Mouse (Mus musculus) T-helper 2 cell (primary cell): ENCODE measurements at regions not wholly inside any gene's neighbourhood (a gene's known extent, or its start where the extent isn't known, plus 50 kb on each side); places are given as distances from the start of the nearest gene placed in this dataset.

Experiments
- in situ Hi-C: fragments of 300-600 bp; cut with MboI, MseI; formaldehyde crosslinking; loops from one replicate; pipeline ENCODE4 v1.15.1; 2025; ENCODE audit warnings: high pct_unique_total_duplicates

DNA sequence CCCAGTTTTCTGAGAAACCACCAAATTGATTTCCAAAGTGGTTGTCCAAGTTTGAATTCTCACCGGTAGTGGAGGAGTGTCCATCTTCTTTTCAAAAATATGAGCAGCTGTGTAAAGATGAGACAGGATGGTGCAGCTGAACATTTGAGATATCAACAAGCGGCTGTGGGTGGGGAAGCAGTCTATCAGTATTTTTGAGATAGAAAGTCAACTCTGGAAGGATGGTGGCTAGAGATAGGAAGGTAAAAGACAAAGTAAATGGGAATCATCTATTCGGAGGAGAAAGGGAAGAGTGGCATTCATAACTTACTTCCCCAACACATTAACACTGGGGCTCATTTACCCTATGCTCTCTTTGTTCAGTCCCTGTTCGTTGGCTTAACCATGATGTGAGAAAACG lies 146.9 kb upstream of the Gmnc start:
- in situ Hi-C loops, result no loop called here

DNA sequence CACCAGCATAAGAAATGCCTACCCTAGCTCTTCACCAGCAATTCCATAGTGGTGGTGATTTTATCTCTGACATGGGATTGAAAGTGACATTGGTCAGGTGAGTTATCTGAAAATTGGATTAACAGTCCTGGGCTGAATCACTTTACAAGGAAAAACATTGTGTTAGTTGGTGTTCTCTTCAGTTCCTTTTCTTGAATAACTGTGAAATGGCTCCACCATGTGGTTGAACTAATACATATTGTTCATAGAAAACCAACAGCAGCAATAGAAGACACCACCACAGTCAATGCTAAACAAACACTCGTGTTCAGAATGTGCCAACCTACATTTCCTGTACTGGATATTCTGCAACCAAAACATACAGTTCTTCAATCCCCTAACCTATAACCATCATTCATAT lies 147.5 kb upstream of the Gmnc start:
- in situ Hi-C loops, result no loop called here

DNA sequence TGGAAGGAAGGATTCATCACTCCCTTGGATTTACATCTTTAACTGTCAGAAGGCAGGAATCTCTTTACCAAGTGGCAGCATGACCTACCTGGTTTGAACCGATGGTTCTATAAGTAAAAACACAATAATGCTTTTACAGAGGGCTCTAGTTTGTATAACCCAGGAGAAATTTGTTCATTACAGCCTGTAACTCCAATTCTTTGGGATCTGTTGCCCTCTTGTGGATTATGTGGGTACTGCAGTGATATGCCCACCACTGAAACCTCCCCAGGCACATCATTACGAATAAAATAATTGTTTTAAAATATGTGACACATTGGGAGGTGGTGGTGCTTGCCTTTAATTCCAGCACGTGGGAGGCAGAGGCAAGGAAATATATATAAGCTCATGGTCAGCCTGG lies 148.6 kb upstream of the Gmnc start:
- in situ Hi-C loops, result loop anchor here (5.0 kb wide), 1 partner anchor 908 kb away; no protein-coding TSS in a partner anchor

DNA sequence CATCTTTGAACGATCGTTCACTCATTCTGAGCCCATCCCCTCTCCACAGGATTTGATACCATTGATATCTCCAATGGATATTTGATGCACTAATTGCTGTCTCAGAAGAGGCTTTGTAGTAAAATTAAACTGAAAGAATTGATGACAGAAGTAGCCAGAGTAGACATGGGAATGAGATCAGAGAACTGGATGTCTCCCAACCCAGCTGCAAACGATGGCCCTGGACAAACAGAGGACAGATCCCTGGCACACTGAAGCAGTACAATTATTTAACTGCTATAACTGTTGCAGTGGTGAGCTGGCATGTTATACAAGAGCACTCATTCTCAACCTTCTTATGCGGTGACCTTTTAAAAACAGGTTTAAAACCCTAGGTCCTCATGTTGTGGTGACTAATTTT lies 151.5 kb upstream of the Ostn start:
- in situ Hi-C loops, result no loop called here

DNA sequence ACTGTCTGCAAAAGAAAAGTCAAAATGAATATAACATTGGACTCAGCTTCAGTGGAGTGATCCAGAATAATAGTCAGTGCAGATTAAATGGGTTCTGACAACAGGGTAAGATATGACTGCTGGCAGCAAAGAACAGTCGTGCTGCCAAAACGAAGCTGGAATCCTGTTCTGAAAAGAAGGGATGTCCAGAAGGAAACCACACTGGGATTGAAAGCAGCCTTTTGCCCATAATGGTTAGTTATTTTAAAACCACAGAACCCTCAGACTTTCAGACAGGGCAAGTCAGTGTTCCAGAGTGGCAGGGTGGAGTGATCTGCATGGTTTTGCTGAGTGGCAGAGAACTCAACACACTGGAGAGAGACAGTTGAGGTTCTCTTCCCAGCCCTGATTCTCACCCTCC lies 111.6 kb upstream of the Ostn start:
- in situ Hi-C loops, result no loop called here
